Mouse (Mus musculus) liver, postnatal 0 days (tissue): ENCODE measurements around the gene Hivep3.

Experiments
- CTCF ChIP-seq: sonication (generic); IDR thresholded peaks from 2 replicates; pipeline ENCODE4 v1.5.1; 2016; ENCODE audit warnings: antibody characterized with exemption, low read depth
- EP300 ChIP-seq: IDR thresholded peaks from 2 replicates; pipeline ENCODE4 v1.6.1; 2016; ENCODE audit warnings: antibody characterized with exemption, low read depth, mild to moderate bottlenecking

DNA sequence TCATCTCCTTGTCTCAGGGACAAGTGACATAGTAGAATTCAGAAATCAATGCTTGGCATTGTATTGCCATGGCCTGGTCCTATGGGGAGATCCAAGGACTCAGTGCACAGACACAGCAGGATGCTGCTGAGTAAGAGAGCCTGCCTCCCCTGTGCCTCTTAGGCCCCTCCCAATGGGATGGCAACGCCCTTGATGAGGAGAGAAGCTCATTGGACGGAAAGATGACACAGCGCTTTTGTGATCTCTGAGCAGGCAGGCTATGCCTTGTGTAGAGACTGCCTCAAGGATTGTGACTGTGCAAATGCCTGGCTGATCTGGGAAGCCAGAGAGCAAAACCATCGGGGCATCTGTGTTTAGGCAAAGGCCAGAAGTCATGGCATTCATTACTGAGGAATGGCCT is 16.6 kb downstream of the Hivep3 start:
- no peak for TF ChIP-seq CTCF
- no peak for TF ChIP-seq EP300
